Mouse (Mus musculus): ENCODE results near the gene Clip1. TPM values are rescaled to one million over a fixed set of nuclear protein-coding genes. Genes with fewer than 3 reads are reported as not detected.

Gene Clip1
- polyA plus RNA-seq, 1 experiment from 2014 or later = 86.1 TPM

DNA sequence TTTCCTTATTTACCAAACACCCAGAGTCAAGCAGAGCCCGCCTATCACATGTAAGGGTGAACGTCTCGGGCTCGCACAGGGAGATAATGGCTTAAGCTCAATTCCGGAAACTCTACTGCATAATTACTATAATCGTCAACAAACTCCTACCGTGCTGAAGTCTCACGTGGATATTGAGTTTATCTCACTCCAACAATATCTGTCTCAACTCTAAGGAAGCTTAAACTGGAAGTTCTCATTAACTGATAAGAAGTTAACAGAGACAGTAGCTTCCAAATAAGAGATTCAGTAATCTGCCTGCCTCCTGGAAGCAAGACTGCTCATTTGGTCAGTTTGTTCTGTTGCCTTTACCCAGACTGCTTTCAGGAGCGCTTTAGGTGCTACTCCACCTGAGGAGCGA lies 53.2 kb downstream of the Clip1 start:
- Histone ChIP-seq H3K36me3 (ENCODE audit: control insufficient read depth, insufficient read depth, low read length) (peaks cover 16% of the 10 kb centered on the region; the same call in 1 of the 2 replicates), H3K4me3 (ENCODE audit: low read depth, low read length) (no peak overlapping the region)

DNA sequence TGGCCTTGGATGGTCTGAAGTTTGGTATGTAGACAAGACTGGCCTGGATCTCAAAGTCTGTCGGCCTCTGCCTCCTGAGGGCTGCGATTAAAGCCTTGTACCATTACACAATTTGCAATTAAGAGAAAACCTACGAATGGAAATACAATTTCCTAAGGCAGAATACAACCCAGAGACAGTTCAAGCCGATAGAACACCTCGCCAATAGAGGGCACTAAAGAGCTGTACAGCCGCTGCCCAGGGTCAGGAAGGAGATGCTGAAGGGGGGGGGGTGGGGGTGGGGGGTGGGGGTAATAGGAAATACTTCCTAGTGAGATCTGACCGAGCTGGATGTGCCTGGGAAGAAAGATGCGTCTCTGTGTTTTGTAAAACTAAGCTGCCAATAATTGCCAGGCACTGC lies 57.8 kb downstream of the Clip1 start:
- H3K9ac ChIP-seq (ENCODE audit: low read depth, low read length) = no peak overlapping the region
- H3K4me1 ChIP-seq (ENCODE audit: control insufficient read depth, insufficient read depth, low read length) = no peaks in the 10 kb centered on the region
- ATAC-seq = no peak
- H3K4me2 ChIP-seq (ENCODE audit: low read length) = no peak overlapping the region
- 31% methylated on average over 8 of the region's 8 CpGs for WGBS
- no peak overlapping the region for H3K4me3 ChIP-seq (ENCODE audit: low read depth, low read length)
- no peaks in the 10 kb centered on the region for H3K27me3 ChIP-seq (ENCODE audit: control insufficient read depth, insufficient read depth, low read depth, low read length)
- peaks cover 13% of the 10 kb centered on the region for H3K36me3 ChIP-seq (ENCODE audit: control insufficient read depth, insufficient read depth, low read length)
- H3K9me3 ChIP-seq (replicated peaks; ENCODE audit: control insufficient read depth, low read length, poor library complexity, severe bottlenecking) = no peaks in the 10 kb centered on the region
- no peak overlapping the region for H3K27ac ChIP-seq (ENCODE audit: low read length)

More for the DNA sequence above, 53.2 kb downstream of the Clip1 start:
- H3K9ac ChIP-seq (ENCODE audit: low read depth, low read length) = no peak overlapping the region
- WGBS = 93% methylated on average over 10 of the region's 10 CpGs
- H3K9me3 ChIP-seq (replicated peaks; ENCODE audit: control insufficient read depth, low read length, poor library complexity, severe bottlenecking) = no peaks in the 10 kb centered on the region
- ATAC-seq = no peak
- no peak overlapping the region for H3K4me2 ChIP-seq (ENCODE audit: low read length)
- no peaks in the 10 kb centered on the region for H3K27me3 ChIP-seq (ENCODE audit: control insufficient read depth, insufficient read depth, low read depth, low read length)
- H3K4me1 ChIP-seq (ENCODE audit: control insufficient read depth, insufficient read depth, low read length) = no peaks in the 10 kb centered on the region
- no peak overlapping the region for H3K27ac ChIP-seq (ENCODE audit: low read length)

DNA sequence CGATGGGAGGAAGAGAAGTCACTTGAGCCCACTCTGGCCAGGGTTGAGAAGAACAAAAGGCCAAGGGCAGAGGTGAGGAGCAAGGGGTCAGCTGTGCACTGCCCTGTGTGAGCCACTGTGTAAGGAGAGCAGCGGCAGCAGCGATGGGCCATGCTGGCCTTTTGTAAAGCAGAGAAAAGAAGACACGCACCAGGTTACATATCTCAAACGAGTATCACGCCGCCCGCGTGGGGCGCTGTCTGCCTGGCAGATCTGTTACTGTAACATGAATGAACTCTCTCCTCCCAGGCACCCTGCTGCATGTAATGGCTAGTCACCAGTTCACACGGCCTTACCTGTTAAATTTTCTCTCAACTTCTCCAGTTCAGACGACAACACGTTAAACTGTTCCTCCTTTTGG lies 62.0 kb downstream of the Clip1 start:
- no peaks in the 10 kb centered on the region for H3K4me1 ChIP-seq (ENCODE audit: control insufficient read depth, insufficient read depth, low read length)
- no peak overlapping the region for H3K4me3 ChIP-seq (ENCODE audit: low read depth, low read length)
- peaks cover 15% of the 10 kb centered on the region for H3K36me3 ChIP-seq (ENCODE audit: control insufficient read depth, insufficient read depth, low read length)
- H3K4me2 ChIP-seq (ENCODE audit: low read length) = no peak overlapping the region
- 66% methylated on average over 13 of the region's 13 CpGs for WGBS
- no peak for ATAC-seq
- no peaks in the 10 kb centered on the region for H3K27me3 ChIP-seq (ENCODE audit: control insufficient read depth, insufficient read depth, low read depth, low read length)
- no peak overlapping the region for H3K9ac ChIP-seq (ENCODE audit: low read depth, low read length)
- H3K9me3 ChIP-seq (replicated peaks; ENCODE audit: control insufficient read depth, low read length, poor library complexity, severe bottlenecking) = no peaks in the 10 kb centered on the region
- H3K27ac ChIP-seq (ENCODE audit: low read length) = no peak overlapping the region

DNA sequence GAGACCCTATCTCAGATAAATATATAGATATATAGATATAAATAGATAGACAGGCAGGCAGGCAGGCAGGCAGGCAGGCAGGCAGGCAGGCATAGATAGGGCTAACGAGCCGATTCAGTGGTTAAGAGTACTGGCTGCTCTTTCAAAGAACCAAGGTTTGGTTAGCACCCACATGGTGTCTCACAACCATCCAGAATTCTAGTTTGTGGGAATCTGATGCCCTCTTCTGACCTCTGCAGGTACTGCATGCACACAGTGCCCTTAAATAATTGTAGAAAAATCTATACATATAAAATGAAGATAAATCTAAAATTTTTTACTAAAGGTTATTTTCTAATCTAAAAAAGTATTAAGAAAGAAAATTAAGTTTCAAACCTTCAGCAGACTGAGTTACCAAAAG lies 65.9 kb downstream of the Clip1 start:
- Histone ChIP-seq H3K4me1 (ENCODE audit: control insufficient read depth, insufficient read depth, low read length) (no peaks in the 10 kb centered on the region), H3K9me3 (replicated peaks; ENCODE audit: control insufficient read depth, low read length, poor library complexity, severe bottlenecking) (no peaks in the 10 kb centered on the region), H3K9ac (ENCODE audit: low read depth, low read length) (no peak overlapping the region), H3K4me3 (ENCODE audit: low read depth, low read length) (no peak overlapping the region), H3K36me3 (ENCODE audit: control insufficient read depth, insufficient read depth, low read length) (peaks cover 39% of the 10 kb centered on the region), H3K27ac (ENCODE audit: low read length) (no peak overlapping the region), H3K27me3 (ENCODE audit: control insufficient read depth, insufficient read depth, low read depth, low read length) (no peaks in the 10 kb centered on the region), H3K4me2 (ENCODE audit: low read length) (no peak overlapping the region)
- ATAC-seq = no peak
- WGBS = 64% methylated on average over 2 of the region's 2 CpGs

DNA sequence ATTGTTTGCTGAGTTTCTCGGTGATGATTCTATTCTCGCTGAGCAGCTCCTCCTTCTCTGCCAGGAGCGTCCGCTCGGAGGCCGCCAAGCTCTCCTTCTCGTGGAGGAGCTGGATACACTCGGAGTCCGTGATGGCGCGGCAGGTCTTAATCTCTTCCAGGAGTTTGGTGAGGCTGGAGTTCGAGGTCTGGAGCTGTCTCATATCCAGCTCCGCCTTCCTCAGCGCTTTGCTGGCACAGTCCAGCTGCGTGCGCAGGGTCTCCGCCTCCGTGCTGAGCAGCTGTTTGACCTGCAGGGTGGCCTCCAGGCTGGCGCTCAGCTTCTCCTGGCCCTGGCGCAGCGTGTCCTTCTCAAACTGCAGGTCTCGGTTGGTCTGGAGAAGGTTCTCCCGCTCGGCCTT lies 70.2 kb downstream of the Clip1 start:
- 92% methylated on average over 24 of the region's 24 CpGs for WGBS
- Histone ChIP-seq H3K27me3 (ENCODE audit: control insufficient read depth, insufficient read depth, low read depth, low read length) (no peaks in the 10 kb centered on the region), H3K4me1 (ENCODE audit: control insufficient read depth, insufficient read depth, low read length) (no peaks in the 10 kb centered on the region), H3K4me2 (ENCODE audit: low read length) (no peak overlapping the region), H3K27ac (ENCODE audit: low read length) (no peak overlapping the region), H3K9ac (ENCODE audit: low read depth, low read length) (no peak overlapping the region), H3K4me3 (ENCODE audit: low read depth, low read length) (no peak overlapping the region), H3K36me3 (ENCODE audit: control insufficient read depth, insufficient read depth, low read length) (peaks cover 43% of the 10 kb centered on the region), H3K9me3 (replicated peaks; ENCODE audit: control insufficient read depth, low read length, poor library complexity, severe bottlenecking) (no peaks in the 10 kb centered on the region)
- no peak for ATAC-seq

DNA sequence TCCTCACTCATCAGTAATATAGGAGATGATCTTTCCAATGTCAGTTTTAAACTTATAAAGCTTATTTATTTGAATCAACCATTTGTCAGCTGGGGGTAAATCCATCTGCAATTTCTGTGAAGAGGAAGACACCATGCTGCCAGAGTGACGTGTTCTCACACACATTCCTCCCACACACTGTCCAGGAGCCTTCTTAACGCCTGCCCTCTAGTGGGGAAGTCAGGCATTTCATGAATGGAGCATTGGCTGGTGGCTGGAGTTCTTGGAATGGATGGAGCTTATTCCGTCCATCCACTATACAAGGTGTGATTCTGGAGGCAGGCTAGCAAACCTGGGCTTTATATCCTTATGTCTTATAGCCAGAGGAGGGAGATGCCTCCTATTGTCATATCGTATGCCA lies 74.6 kb downstream of the Clip1 start:
- Histone ChIP-seq H3K4me2 (ENCODE audit: low read length) (no peak overlapping the region), H3K27ac (ENCODE audit: low read length) (no peak overlapping the region), H3K9me3 (replicated peaks; ENCODE audit: control insufficient read depth, low read length, poor library complexity, severe bottlenecking) (no peaks in the 10 kb centered on the region), H3K27me3 (ENCODE audit: control insufficient read depth, insufficient read depth, low read depth, low read length) (no peaks in the 10 kb centered on the region), H3K36me3 (ENCODE audit: control insufficient read depth, insufficient read depth, low read length) (peaks cover 55% of the 10 kb centered on the region), H3K4me1 (ENCODE audit: control insufficient read depth, insufficient read depth, low read length) (no peaks in the 10 kb centered on the region), H3K4me3 (ENCODE audit: low read depth, low read length) (no peak overlapping the region), H3K9ac (ENCODE audit: low read depth, low read length) (no peak overlapping the region)
- 29% methylated on average over 4 of the region's 4 CpGs for WGBS
- ATAC-seq = 0 out of 2 replicates have a peak, but pooled peaks have one; percentile 64

DNA sequence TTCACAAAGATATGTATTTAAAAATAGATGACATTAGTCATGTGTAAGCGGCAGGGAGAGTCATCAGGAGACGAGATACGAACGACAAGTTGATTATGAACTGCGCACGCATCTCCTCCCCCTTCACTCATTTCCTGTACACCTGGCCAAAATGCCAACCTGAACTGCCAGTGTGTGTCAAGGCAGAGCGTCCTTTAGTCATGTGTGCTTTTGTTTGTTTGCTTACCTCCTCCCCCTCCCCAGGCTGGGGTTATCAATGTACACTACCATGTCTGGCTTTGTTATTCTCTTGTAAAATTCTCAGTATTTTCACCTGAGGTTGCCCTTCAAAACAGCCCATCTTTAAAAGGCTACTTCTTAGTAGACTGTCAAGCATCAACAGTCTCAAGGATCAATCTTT lies 75.0 kb downstream of the Clip1 start:
- Histone ChIP-seq H3K4me1 (ENCODE audit: control insufficient read depth, insufficient read depth, low read length) (no peaks in the 10 kb centered on the region), H3K9me3 (replicated peaks; ENCODE audit: control insufficient read depth, low read length, poor library complexity, severe bottlenecking) (no peaks in the 10 kb centered on the region), H3K27me3 (ENCODE audit: control insufficient read depth, insufficient read depth, low read depth, low read length) (no peaks in the 10 kb centered on the region), H3K36me3 (ENCODE audit: control insufficient read depth, insufficient read depth, low read length) (peaks cover 51% of the 10 kb centered on the region), H3K4me3 (ENCODE audit: low read depth, low read length) (no peak overlapping the region), H3K27ac (ENCODE audit: low read length) (no peak overlapping the region), H3K4me2 (ENCODE audit: low read length) (no peak overlapping the region), H3K9ac (ENCODE audit: low read depth, low read length) (no peak overlapping the region)
- WGBS = 93% methylated on average over 7 of the region's 7 CpGs
- no peak for ATAC-seq

DNA sequence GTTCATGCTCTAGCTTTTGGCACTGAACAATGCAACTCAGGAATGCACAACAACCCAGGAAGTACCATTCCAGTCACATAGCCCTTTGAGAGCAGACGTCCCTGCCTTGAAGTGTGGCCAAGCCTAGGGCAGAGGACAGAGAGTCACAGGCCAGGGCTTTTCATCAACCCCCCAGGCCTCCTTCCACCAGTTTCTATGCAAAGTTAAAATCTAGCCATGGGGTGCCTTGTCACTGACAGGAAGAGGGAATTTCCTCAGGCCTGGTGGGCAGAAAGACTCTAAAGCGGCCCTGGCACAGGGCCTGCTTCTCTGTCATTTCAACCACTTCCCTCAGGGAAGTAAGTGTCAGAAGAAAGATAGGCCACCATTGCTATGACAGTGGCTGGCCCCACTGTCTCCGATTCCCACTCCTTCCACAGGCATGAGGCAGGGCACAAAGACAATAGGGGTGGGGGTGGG lies 77.2 kb downstream of the Clip1 start:
- no peaks in the 10 kb centered on the region for H3K9me3 ChIP-seq (replicated peaks; ENCODE audit: control insufficient read depth, low read length, poor library complexity, severe bottlenecking)
- ATAC-seq = no peak
- peaks cover 36% of the 10 kb centered on the region for H3K36me3 ChIP-seq (ENCODE audit: control insufficient read depth, insufficient read depth, low read length)

DNA sequence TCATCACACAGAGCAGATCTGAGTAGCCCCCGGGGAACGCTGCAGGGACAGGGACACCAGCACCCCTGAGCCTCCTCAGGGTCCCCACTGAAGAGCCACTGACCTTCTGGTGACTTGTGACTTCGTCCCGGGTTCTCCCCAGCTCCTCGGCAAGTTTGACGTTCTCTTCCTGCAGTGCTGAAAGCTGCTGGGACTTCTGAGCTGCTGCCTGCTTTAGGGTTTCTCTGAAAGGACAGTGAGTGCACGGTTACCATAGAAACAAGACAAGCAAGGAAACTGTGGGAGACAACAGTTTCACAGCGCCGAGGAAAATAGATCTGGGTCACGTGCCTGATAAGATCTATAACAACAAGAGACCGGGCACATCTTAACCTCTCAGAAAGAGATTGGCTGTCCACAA lies 80.9 kb downstream of the Clip1 start:
- H3K36me3 ChIP-seq (ENCODE audit: control insufficient read depth, insufficient read depth, low read length) = peaks cover 40% of the 10 kb centered on the region
- peak overlapping the region; percentile 39 for H3K4me2 ChIP-seq (ENCODE audit: low read length)
- H3K9me3 ChIP-seq (replicated peaks; ENCODE audit: control insufficient read depth, low read length, poor library complexity, severe bottlenecking) = no peaks in the 10 kb centered on the region
- H3K4me3 ChIP-seq (ENCODE audit: low read depth, low read length) = no peak overlapping the region
- peaks cover 3% of the 10 kb centered on the region; the same call in 1 of the 2 replicates for H3K4me1 ChIP-seq (ENCODE audit: control insufficient read depth, insufficient read depth, low read length)
- ATAC-seq = peak; percentile 72
- WGBS = 32% methylated on average over 11 of the region's 11 CpGs
- H3K27me3 ChIP-seq (ENCODE audit: control insufficient read depth, insufficient read depth, low read depth, low read length) = no peaks in the 10 kb centered on the region
- H3K9ac ChIP-seq (ENCODE audit: low read depth, low read length) = no peak overlapping the region
- H3K27ac ChIP-seq (ENCODE audit: low read length) = peak overlapping the region; percentile 60; the same call in 1 of the 2 replicates

More for the DNA sequence above, 77.2 kb downstream of the Clip1 start:
- 59% methylated on average over 3 of the region's 3 CpGs for WGBS
- Histone ChIP-seq H3K27me3 (ENCODE audit: control insufficient read depth, insufficient read depth, low read depth, low read length) (no peaks in the 10 kb centered on the region), H3K4me2 (ENCODE audit: low read length) (no peak overlapping the region), H3K4me1 (ENCODE audit: control insufficient read depth, insufficient read depth, low read length) (peaks cover 3% of the 10 kb centered on the region; the same call in 1 of the 2 replicates), H3K4me3 (ENCODE audit: low read depth, low read length) (no peak overlapping the region), H3K27ac (ENCODE audit: low read length) (no peak overlapping the region), H3K9ac (ENCODE audit: low read depth, low read length) (no peak overlapping the region)
